Mouse (Mus musculus) macrophage (primary cell): ENCODE results near the gene Sgms1. TPM values are rescaled to one million over a fixed set of nuclear protein-coding genes. Genes with fewer than 3 reads are reported as not detected.

ENCODE experiments used
- polyA plus RNA-seq: library from polyadenylated mRNA; stranded (reverse); fragments of 250-400 nt; gene quantifications from 3 replicates; pipeline ENCODE4 v1.2.4, GENCODE M21; 2018; ENCODE audit warnings: inconsistent platforms

The Sgms1 gene
- polyA plus RNA-seq, 1 experiment from 2014 or later, result 20.7 TPM

Other genes starting within 250 kb of the Sgms1 start
- gene Rpl9-ps6, start 76.9 kb upstream of the Sgms1 start, polyA plus RNA-seq, result 2.4 to 44.9 TPM (median 39.4 TPM) in 3 replicates
- gene Minpp1, start 96.1 kb upstream of the Sgms1 start, polyA plus RNA-seq, result 17.2 to 36.1 TPM (median 26.8 TPM) in 3 replicates
- 9.6 to 26.2 TPM (median 20.0 TPM) in 3 replicates for gene Papss2, start 206.1 kb upstream of the Sgms1 start, polyA plus RNA-seq